Mouse (Mus musculus) CH12.LX (cell line): Measurements from ENCODE around the gene Dpf1.

Source experiments
- CHD2 ChIP-seq: IDR thresholded peaks from 2 replicates; pipeline ENCODE4 v1.6.1; 2011; ENCODE audit warnings: low read length, improper control_type of control experiment
- CTCF ChIP-seq, 2 experiments: IDR thresholded peaks in 1 of 2; conservative IDR thresholded peaks in 1 of 2; 2 replicates each; pipeline ENCODE4 v1.5.1; 2011 to 2012; ENCODE audit warnings: low read depth in 2 of 2, low read length in 2 of 2, improper control_type of control experiment in 1 of 2, inconsistent platforms in 1 of 2, mild to moderate bottlenecking in 1 of 2, moderate library complexity in 1 of 2
- ELF1 ChIP-seq: IDR thresholded peaks from 2 replicates; pipeline ENCODE4 v1.6.1; 2014; ENCODE audit warnings: low read depth, mild to moderate bottlenecking, inconsistent platforms, low read length, improper control_type of control experiment
- EP300 ChIP-seq: IDR thresholded peaks from 2 replicates; pipeline ENCODE4 v1.6.1; 2011; ENCODE audit warnings: low read length, improper control_type of control experiment
- JUN ChIP-seq: IDR thresholded peaks from 2 replicates; pipeline ENCODE4 v1.6.1; 2011; ENCODE audit warnings: low read depth, mild to moderate bottlenecking, low read length, improper control_type of control experiment, moderate library complexity; ENCODE audit not compliant: insufficient read depth
- JUND ChIP-seq: conservative IDR thresholded peaks from 2 replicates; pipeline ENCODE4 v1.6.1; 2011; ENCODE audit warnings: low read depth, low read length, improper control_type of control experiment
- KAT2A ChIP-seq: IDR thresholded peaks from 2 replicates; pipeline ENCODE4 v1.6.1; 2012; ENCODE audit warnings: low read length, improper control_type of control experiment, inconsistent platforms; ENCODE audit not compliant: insufficient replicate concordance
- MAZ ChIP-seq: IDR thresholded peaks from 2 replicates; pipeline ENCODE4 v1.6.1; 2012; ENCODE audit warnings: low read depth, mild to moderate bottlenecking, inconsistent platforms, low read length, improper control_type of control experiment, moderate library complexity
- MEF2A ChIP-seq: IDR thresholded peaks from 2 replicates; pipeline ENCODE4 v1.6.1; 2014; ENCODE audit warnings: low read depth, mild to moderate bottlenecking, inconsistent platforms, low read length, improper control_type of control experiment, borderline replicate concordance
- MYC ChIP-seq: IDR thresholded peaks from 2 replicates; pipeline ENCODE4 v1.6.1; 2011; ENCODE audit warnings: low read depth, mild to moderate bottlenecking, improper control_type of control experiment, low read length
- POLR2A ChIP-seq: IDR thresholded peaks from 2 replicates; pipeline ENCODE4 v1.6.1; 2011; ENCODE audit warnings: low read depth, mild to moderate bottlenecking, improper control_type of control experiment, low read length
- RAD21 ChIP-seq: IDR thresholded peaks from 2 replicates; pipeline ENCODE4 v1.6.1; 2011; ENCODE audit warnings: low read depth, mild to moderate bottlenecking, low read length, improper control_type of control experiment, moderate library complexity
- RCOR1 ChIP-seq: conservative IDR thresholded peaks from 2 replicates; pipeline ENCODE4 v1.6.1; 2012; ENCODE audit warnings: low read depth, mild to moderate bottlenecking, inconsistent platforms, low read length, improper control_type of control experiment
- ZNF384 ChIP-seq: IDR thresholded peaks from 2 replicates; pipeline ENCODE4 v1.6.1; 2012; ENCODE audit warnings: low read depth, low read length, improper control_type of control experiment, inconsistent platforms

DNA sequence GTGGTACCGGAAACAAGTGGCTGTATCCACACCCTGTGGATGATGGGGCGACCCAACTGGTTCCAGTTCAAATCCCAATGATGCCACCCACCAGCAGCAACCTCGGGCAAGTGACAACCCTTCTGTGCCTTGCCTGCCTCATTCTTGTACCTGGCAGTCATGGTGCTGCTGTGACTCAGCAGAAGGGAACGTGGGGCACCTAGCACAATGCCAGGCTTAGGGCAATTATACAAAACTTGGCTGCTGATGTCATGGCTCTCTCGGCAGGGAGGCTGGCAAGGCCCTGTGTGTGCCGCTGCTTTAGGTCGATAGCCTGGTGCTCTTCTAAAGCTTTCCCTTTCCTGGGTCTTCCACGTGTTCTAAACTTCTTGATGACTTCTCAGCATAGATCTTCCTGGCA lies 48.5 kb downstream of the Dpf1 start:
- TF ChIP-seq CHD2: no peak
- TF ChIP-seq JUND: no peak
- TF ChIP-seq JUN: no peak
- TF ChIP-seq KAT2A: no peak
- no peak for TF ChIP-seq EP300
- TF ChIP-seq RAD21: no peak
- TF ChIP-seq MYC: no peak
- TF ChIP-seq MAZ: no peak
- no peak for TF ChIP-seq CTCF (conservative IDR thresholded peaks at IDR 0.05 in 1 of 2, IDR thresholded peaks at IDR 0.05 in 1 of 2; ENCODE audit: low read depth in 2 of 2, low read length in 2 of 2)
- TF ChIP-seq POLR2A: no peak
- no peak for TF ChIP-seq ZNF384
- no peak for TF ChIP-seq MEF2A
- TF ChIP-seq ELF1: no peak
- no peak for TF ChIP-seq RCOR1
